Mouse (Mus musculus) neural tube, embryonic 13.5 days (tissue): ENCODE data around the gene Nfic. TPM values are rescaled to one million over a fixed set of nuclear protein-coding genes. Genes with fewer than 3 reads are reported as not detected.

Experiments
- ATAC-seq: fragments of 200-750 bp; cut with Nextera tagmentation; 2 replicates; pipeline ENCODE4 v1.8.0; 2017; ENCODE audit warnings: low read depth, mild to moderate bottlenecking, moderate TSS enrichment, moderate library complexity
- H3K27ac ChIP-seq: fragments of 300-500 bp; sonication (generic); replicated peaks from 2 replicates; pipeline ENCODE4 v1.5.1; 2015; ENCODE audit warnings: moderate library complexity, mild to moderate bottlenecking, inconsistent platforms
- H3K27me3 ChIP-seq: fragments of 300-500 bp; sonication (generic); 2 replicates; pipeline ENCODE4 v1.6.1; 2015; ENCODE audit warnings: mild to moderate bottlenecking, inconsistent platforms
- H3K36me3 ChIP-seq: fragments of 300-500 bp; sonication (generic); 2 replicates; pipeline ENCODE4 v1.6.1; 2015; ENCODE audit warnings: mild to moderate bottlenecking, inconsistent platforms
- H3K4me1 ChIP-seq: fragments of 300-500 bp; sonication (generic); replicated peaks from 2 replicates; pipeline ENCODE4 v1.6.1; 2015; ENCODE audit warnings: inconsistent platforms
- H3K4me2 ChIP-seq: fragments of 300-500 bp; sonication (generic); 2 replicates; pipeline ENCODE4 v1.6.1; 2015; ENCODE audit warnings: inconsistent platforms, mild to moderate bottlenecking, moderate library complexity
- H3K4me3 ChIP-seq: fragments of 300-500 bp; sonication (generic); 2 replicates; pipeline ENCODE4 v1.5.1; 2015; ENCODE audit warnings: mild to moderate bottlenecking, inconsistent platforms
- H3K9ac ChIP-seq: fragments of 300-500 bp; sonication (generic); 2 replicates; pipeline ENCODE4 v1.6.1; 2015; ENCODE audit warnings: moderate library complexity, mild to moderate bottlenecking, inconsistent platforms
- H3K9me3 ChIP-seq: fragments of 300-500 bp; sonication (generic); 2 replicates; pipeline ENCODE4 v1.6.1; 2016; ENCODE audit warnings: inconsistent platforms
- WGBS: fragments of 180-500 bp; shearing (Covaris S2); methylation state at CpG from one replicate; pipeline ENCODE4 v1.1.7; 2015; 5-methylcytosine and 5-hydroxymethylcytosine counted together
- polyA plus RNA-seq: library from polyadenylated mRNA; unstranded; fragments of >200 nt; fragmentation: Nextera tagmentation; extraction: Ambion mirVana; gene quantifications from 2 replicates; pipeline ENCODE4 v1.2.1, GENCODE M21; 2015

Nfic gene
- polyA plus RNA-seq, 1 experiment from 2014 or later = 27.1 TPM

DNA sequence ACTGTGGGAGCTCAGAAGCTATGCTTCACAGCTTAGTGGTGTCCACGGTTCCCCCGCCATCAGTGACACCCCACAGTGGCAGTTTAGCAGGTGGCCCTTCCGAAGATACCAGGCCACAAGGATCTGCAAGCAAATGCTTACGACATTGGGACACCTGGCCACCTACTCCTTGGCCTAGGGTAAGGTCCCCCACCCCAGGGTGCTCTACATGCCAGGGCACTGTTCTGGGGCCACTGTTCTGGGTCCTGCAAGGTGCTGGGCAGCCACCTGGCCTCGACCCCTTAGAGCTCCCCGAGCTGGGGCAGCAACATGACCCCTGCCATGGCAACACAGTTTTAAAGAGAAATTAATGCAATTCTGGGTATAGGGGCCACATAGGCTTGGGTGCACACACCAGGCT lies 39.7 kb upstream of the Nfic start:
- Histone ChIP-seq H3K27ac (no peak overlapping the region), H3K36me3 (peaks cover 32% of the 10 kb centered on the region), H3K4me2 (peak overlapping the region; percentile 91), H3K9me3 (no peaks in the 10 kb centered on the region), H3K27me3 (no peaks in the 10 kb centered on the region), H3K9ac (peak overlapping the region; percentile 86), H3K4me3 (peak overlapping the region; percentile 65), H3K4me1 (peaks cover 26% of the 10 kb centered on the region)
- WGBS = 76% methylated on average over 6 of the region's 6 CpGs
- ATAC-seq = no peak

DNA sequence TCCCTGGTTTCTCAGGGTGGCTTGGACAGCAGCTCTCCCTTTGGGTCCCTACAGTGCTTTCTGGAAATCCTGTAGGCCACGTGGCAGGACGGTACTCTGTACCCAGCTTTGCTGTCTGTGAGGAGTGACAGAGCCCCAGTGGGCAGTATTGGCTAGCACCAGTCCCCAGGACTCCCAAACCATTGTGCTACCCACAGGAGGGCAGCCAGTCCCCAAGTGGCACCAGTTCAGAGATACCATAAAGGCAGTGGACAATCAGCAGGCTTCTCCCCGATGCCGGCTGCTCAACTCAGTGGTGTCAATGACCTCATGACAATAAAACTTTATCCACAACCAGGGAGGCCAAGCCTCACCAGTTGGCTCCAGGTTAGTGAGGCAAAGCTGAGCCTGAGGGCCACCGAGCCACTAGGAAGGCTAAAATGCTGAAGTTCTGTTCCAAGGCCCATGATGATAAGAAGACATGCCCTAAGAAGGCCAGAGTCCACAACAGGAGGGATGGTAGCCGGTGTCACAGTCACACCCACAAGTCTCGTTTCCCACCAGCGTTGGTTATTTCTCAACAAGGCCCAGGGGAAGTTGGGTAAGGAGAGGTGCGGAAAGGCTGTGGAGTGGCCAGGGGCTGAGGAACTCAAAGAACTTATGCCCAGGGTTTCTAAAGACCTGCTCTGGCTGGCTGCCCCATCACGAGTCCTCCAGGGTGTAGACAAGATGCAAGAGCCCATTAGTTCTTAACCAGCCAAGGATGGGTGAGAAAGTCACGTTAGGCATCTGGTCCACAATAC lies 39.0 kb upstream of the Nfic start:
- H3K4me1 ChIP-seq = peaks cover 26% of the 10 kb centered on the region
- WGBS = 81% methylated on average over 11 of the region's 11 CpGs
- peaks cover 39% of the 10 kb centered on the region for H3K36me3 ChIP-seq
- H3K9me3 ChIP-seq = no peaks in the 10 kb centered on the region
- H3K4me3 ChIP-seq = peak overlapping the region; percentile 65; the same call in 1 of the 2 replicates
- H3K27me3 ChIP-seq = no peaks in the 10 kb centered on the region
- H3K27ac ChIP-seq = no peak overlapping the region
- peak overlapping the region; percentile 86 for H3K9ac ChIP-seq
- peak overlapping the region; percentile 91 for H3K4me2 ChIP-seq
- ATAC-seq = no peak

DNA sequence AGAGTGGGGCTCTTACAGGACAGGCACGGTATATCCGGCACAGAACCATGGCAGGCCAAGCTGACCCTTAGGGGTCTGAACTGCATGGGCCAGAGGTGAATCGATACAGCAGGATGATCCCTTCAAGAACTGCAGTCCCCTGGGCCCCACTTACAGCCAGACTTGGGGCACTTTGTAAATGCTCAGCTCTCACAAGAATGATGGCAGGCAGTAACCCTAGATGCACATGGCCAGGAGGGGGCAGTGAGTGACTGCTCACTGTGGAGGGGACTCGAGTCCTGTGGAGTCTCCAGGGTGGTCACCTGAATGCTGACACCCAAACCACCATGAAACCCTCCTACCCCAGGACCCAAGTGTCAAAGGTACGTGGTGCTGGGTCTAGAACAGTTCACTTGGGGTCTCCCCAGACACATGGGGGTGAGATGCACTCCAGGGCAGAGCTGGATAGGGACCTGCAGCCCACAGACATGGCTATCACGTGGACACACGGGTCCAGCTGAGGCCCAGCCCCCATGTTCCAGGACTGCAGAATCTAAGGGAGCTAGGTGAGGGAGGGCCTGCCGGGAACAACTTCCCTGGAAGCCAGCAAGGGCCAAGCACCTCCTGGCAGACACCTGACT lies 38.3 kb upstream of the Nfic start:
- Histone ChIP-seq H3K4me1 (peaks cover 26% of the 10 kb centered on the region), H3K27ac (no peak overlapping the region), H3K9me3 (no peaks in the 10 kb centered on the region), H3K4me2 (0 out of 2 replicates have a peak overlapping the region, but pooled peaks have one; percentile 91), H3K4me3 (no peak overlapping the region), H3K27me3 (no peaks in the 10 kb centered on the region), H3K9ac (0 out of 2 replicates have a peak overlapping the region, but pooled peaks have one; percentile 86), H3K36me3 (peaks cover 46% of the 10 kb centered on the region)
- ATAC-seq = no peak
- 86% methylated on average over 8 of the region's 8 CpGs for WGBS

DNA sequence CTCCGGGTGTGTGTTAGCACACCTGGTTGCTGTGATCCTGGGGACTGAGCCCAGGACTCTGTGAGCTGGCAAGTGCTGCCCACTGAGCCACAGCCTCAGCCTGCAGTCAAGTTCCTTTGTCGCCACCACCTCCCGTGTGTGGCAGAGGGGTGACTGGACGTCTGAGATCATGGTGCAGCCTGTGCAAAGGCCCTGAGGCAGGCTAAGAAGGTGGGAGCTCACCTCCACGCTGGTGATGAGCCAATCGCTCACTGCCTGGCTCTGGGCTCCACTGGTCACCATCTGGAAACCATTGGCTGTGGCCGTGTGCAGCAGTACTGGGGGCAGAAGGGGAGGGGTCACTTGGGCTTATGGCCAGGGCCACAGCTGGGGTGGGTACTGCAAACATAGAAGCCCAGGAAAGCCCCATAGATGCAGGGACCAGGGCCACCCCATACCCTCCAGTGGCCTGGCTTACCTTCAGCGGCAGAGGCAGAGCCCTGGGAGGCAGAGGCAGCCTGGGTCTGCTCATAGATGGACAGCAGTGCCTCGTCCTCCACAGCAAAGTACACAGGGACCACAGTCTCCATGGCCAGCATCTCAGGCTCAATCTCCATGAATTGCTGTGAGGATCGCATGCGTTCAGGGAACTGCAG lies 37.3 kb upstream of the Nfic start:
- Histone ChIP-seq H3K27ac (no peak overlapping the region), H3K27me3 (no peaks in the 10 kb centered on the region), H3K9me3 (no peaks in the 10 kb centered on the region), H3K4me3 (no peak overlapping the region), H3K4me1 (peaks cover 26% of the 10 kb centered on the region), H3K36me3 (peaks cover 56% of the 10 kb centered on the region), H3K9ac (no peak overlapping the region), H3K4me2 (no peak overlapping the region)
- ATAC-seq = no peak
- WGBS = 87% methylated on average over 11 of the region's 11 CpGs

GRCm38 (mm10) chr10:81491018-81491417 lies 35.6 kb upstream of the Nfic start:
- no peak for ATAC-seq
- Histone ChIP-seq H3K36me3 (peaks cover 73% of the 10 kb centered on the region), H3K4me2 (no peak overlapping the region), H3K9ac (no peak overlapping the region), H3K4me1 (peaks cover 19% of the 10 kb centered on the region), H3K27me3 (no peaks in the 10 kb centered on the region), H3K9me3 (no peaks in the 10 kb centered on the region), H3K27ac (no peak overlapping the region), H3K4me3 (no peak overlapping the region)
- 92% methylated on average over 9 of the region's 9 CpGs for WGBS

GRCm38 (mm10) chr10:81489941-81490340 lies 34.5 kb upstream of the Nfic start:
- H3K27me3 ChIP-seq = no peaks in the 10 kb centered on the region
- peaks cover 73% of the 10 kb centered on the region for H3K36me3 ChIP-seq
- no peak overlapping the region for H3K9ac ChIP-seq
- H3K4me1 ChIP-seq = peaks cover 16% of the 10 kb centered on the region
- H3K9me3 ChIP-seq = no peaks in the 10 kb centered on the region
- no peak overlapping the region for H3K4me2 ChIP-seq
- H3K4me3 ChIP-seq = no peak overlapping the region
- ATAC-seq = no peak
- H3K27ac ChIP-seq = no peak overlapping the region
- 87% methylated on average over 14 of the region's 14 CpGs for WGBS

DNA sequence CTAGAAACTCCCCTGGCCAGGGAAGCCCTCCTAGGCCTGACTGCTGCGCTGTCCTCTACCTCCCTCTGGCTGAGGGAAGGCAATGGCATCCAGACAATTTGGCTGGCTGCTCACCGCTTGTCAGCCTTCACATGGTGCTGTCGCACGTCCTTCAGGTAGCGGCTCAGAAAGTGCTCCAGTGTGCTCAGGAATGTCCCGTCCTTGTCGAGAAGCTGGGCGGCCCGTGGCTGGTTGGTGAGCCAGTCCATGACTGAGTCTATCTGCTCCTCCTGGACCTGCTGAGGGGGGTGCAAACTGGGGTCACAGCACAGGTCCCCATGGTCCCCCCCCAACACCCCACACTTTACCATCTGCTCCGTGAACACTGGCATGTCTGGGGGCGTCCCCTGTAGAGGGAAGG lies 32.6 kb upstream of the Nfic start:
- no peak for ATAC-seq
- 86% methylated on average over 11 of the region's 11 CpGs for WGBS

GRCm38 (mm10) chr10:81486496-81486895 lies 31.1 kb upstream of the Nfic start:
- H3K27ac ChIP-seq = no peak overlapping the region
- no peak overlapping the region for H3K4me2 ChIP-seq
- peaks cover 54% of the 10 kb centered on the region for H3K36me3 ChIP-seq
- no peaks in the 10 kb centered on the region for H3K27me3 ChIP-seq
- no peaks in the 10 kb centered on the region for H3K9me3 ChIP-seq
- no peak overlapping the region for H3K4me3 ChIP-seq
- WGBS = 85% methylated on average over 10 of the region's 10 CpGs
- no peak overlapping the region for H3K9ac ChIP-seq
- ATAC-seq = no peak
- peaks cover 18% of the 10 kb centered on the region for H3K4me1 ChIP-seq

More for the DNA sequence above, 32.6 kb upstream of the Nfic start:
- Histone ChIP-seq H3K4me2 (no peak overlapping the region), H3K27me3 (no peaks in the 10 kb centered on the region), H3K36me3 (peaks cover 70% of the 10 kb centered on the region), H3K9me3 (no peaks in the 10 kb centered on the region), H3K27ac (no peak overlapping the region), H3K4me1 (peaks cover 13% of the 10 kb centered on the region), H3K4me3 (no peak overlapping the region), H3K9ac (no peak overlapping the region)

DNA sequence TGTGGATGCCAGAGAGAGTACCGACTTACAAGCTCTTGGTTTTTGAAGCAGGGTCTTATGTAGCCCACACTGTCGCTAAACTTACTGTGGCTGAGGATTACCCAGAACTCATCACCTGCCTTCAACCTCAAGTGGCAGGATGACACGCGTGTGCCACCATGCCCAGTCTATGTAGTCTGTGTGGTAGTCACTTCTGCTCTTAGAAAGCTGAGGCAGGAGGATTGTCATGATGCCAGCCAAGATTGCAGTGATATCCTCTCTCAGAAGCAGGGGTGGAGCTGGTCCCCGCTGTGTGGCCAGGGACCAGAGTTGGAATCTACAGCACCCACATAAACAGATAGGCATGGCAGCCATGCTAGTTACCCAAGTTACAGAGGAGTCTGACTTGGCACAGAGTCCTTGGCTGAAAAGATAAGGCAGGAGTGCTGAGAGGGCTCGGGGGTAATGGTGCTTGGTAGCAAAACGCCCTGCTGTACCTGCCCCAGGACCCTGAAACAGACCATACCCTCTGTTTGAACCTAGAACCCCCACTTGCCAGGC lies 30.1 kb upstream of the Nfic start:
- 83% methylated on average over 7 of the region's 7 CpGs for WGBS
- Histone ChIP-seq H3K4me1 (peaks cover 23% of the 10 kb centered on the region), H3K9me3 (no peaks in the 10 kb centered on the region), H3K4me2 (no peak overlapping the region), H3K9ac (no peak overlapping the region), H3K36me3 (peaks cover 45% of the 10 kb centered on the region), H3K27me3 (no peaks in the 10 kb centered on the region), H3K27ac (no peak overlapping the region), H3K4me3 (no peak overlapping the region)
- ATAC-seq = no peak

GRCm38 (mm10) chr10:81485060-81485449 lies 29.6 kb upstream of the Nfic start:
- Histone ChIP-seq H3K9me3 (no peaks in the 10 kb centered on the region), H3K4me3 (no peak overlapping the region), H3K27me3 (no peaks in the 10 kb centered on the region), H3K36me3 (peaks cover 40% of the 10 kb centered on the region), H3K9ac (peak overlapping the region; percentile 41; the same call in 1 of the 2 replicates), H3K4me1 (peaks cover 28% of the 10 kb centered on the region), H3K4me2 (no peak overlapping the region), H3K27ac (peak overlapping the region; percentile 71)
- no peak for ATAC-seq
- 31% methylated on average over 2 of the region's 2 CpGs for WGBS

GRCm38 (mm10) chr10:81484441-81485059 lies 29.1 kb upstream of the Nfic start:
- H3K4me3 ChIP-seq = no peak overlapping the region
- H3K4me1 ChIP-seq = peaks cover 31% of the 10 kb centered on the region
- H3K36me3 ChIP-seq = peaks cover 35% of the 10 kb centered on the region
- H3K9ac ChIP-seq = peak overlapping the region; percentile 41
- H3K27ac ChIP-seq = peak overlapping the region; percentile 71
- no peaks in the 10 kb centered on the region for H3K9me3 ChIP-seq
- ATAC-seq = no peak
- H3K4me2 ChIP-seq = no peak overlapping the region
- H3K27me3 ChIP-seq = no peaks in the 10 kb centered on the region
- 43% methylated on average over 6 of the region's 6 CpGs for WGBS

- WGBS = 18% methylated on average over 9 of the region's 9 CpGs
- Histone ChIP-seq H3K27ac (peak overlapping the region; percentile 71), H3K4me2 (no peak overlapping the region)
Observed at GRCm38 (mm10) chr10:81483983-81484382, 28.5 kb upstream of the Nfic start.

More at GRCm38 (mm10) chr10:81483983-81484382, 28.5 kb upstream of the Nfic start:
- Histone ChIP-seq H3K4me3 (no peak overlapping the region), H3K36me3 (peaks cover 30% of the 10 kb centered on the region), H3K27me3 (0 out of 2 replicates have a peak, but pooled peaks cover under 1% of the 10 kb centered on the region), H3K4me1 (peaks cover 34% of the 10 kb centered on the region), H3K9me3 (no peaks in the 10 kb centered on the region), H3K9ac (no peak overlapping the region)
- ATAC-seq = no peak
